Mouse (Mus musculus) liver, embryonic 14.5 days (tissue): ENCODE measurements at regions not wholly inside any gene's neighbourhood (a gene's known extent, or its start where the extent isn't known, plus 50 kb on each side); places are given as distances from the start of the nearest gene placed in this dataset.

Experiments
- ATAC-seq: fragments of 200-750 bp; cut with Nextera tagmentation; 2 replicates; pipeline ENCODE4 v1.8.0; 2017; ENCODE audit warnings: moderate number of reproducible peaks, mild to moderate bottlenecking, moderate library complexity; ENCODE audit not compliant: insufficient read depth
- DNase-seq, 3 experiments: peaks; one replicate each; pipeline ENCODE4 v3.0.0-alpha.2; 2012 to 2013; ENCODE audit warnings: low read depth in 3 of 3, low spot score in 3 of 3
- H3K27ac ChIP-seq: fragments of 300-500 bp; sonication (generic); 2 replicates; pipeline ENCODE4 v1.5.1; 2014; ENCODE audit warnings: moderate library complexity, mild to moderate bottlenecking, control low read depth, inconsistent platforms
- H3K27me3 ChIP-seq: fragments of 300-500 bp; sonication (generic); 2 replicates; pipeline ENCODE4 v1.6.1; 2014; ENCODE audit warnings: mild to moderate bottlenecking, low read length, moderate library complexity; ENCODE audit not compliant: control insufficient read depth, insufficient read depth
- H3K36me3 ChIP-seq: fragments of 300-500 bp; sonication (generic); replicated peaks from 2 replicates; pipeline ENCODE4 v1.6.1; 2014; ENCODE audit warnings: low read depth; ENCODE audit not compliant: control insufficient read depth, insufficient read depth
- H3K4me1 ChIP-seq, 2 experiments: fragments of 200-500 bp in 1 of 2; fragments of 300-500 bp in 1 of 2; sonication (generic) in 1 of 2; replicated peaks; 2 replicates each; pipeline ENCODE4 v1.6.1; 2012 to 2014; ENCODE audit warnings: antibody characterized with exemption in 1 of 2, inconsistent platforms in 1 of 2, low read length in 1 of 2; ENCODE audit not compliant: control insufficient read depth in 2 of 2, insufficient read depth in 2 of 2
- H3K4me2 ChIP-seq: fragments of 300-500 bp; sonication (generic); 2 replicates; pipeline ENCODE4 v1.6.1; 2014; ENCODE audit warnings: low read depth, mild to moderate bottlenecking, control low read depth, moderate library complexity
- H3K4me3 ChIP-seq, 2 experiments: fragments of 200-500 bp in 1 of 2; fragments of 300-500 bp in 1 of 2; sonication (generic) in 1 of 2; 2 replicates each; pipeline ENCODE4 v1.5.1; 2012 to 2014; ENCODE audit warnings: low read depth in 2 of 2, low read length in 2 of 2, mild to moderate bottlenecking in 2 of 2, control low read depth in 1 of 2, inconsistent platforms in 1 of 2, moderate library complexity in 1 of 2; ENCODE audit not compliant: insufficient read depth in 1 of 2
- H3K9ac ChIP-seq: fragments of 300-500 bp; sonication (generic); replicated peaks from 2 replicates; pipeline ENCODE4 v1.6.1; 2014; ENCODE audit warnings: mild to moderate bottlenecking, control low read depth, moderate library complexity
- H3K9me3 ChIP-seq: fragments of 300-500 bp; sonication (generic); 2 replicates; pipeline ENCODE4 v1.6.1; 2016; ENCODE audit warnings: low read length, mixed read lengths; ENCODE audit not compliant: control insufficient read depth
- CTCF ChIP-seq: IDR thresholded peaks from 2 replicates; pipeline ENCODE4 v1.5.1; 2016; ENCODE audit warnings: antibody characterized with exemption, low read depth, control low read depth
- EP300 ChIP-seq: IDR thresholded peaks from 2 replicates; pipeline ENCODE4 v1.6.1; 2016; ENCODE audit warnings: antibody characterized with exemption, low read depth
- WGBS: fragments of 180-500 bp; shearing (Covaris S2); extraction: QIAGEN DNeasy Blood & Tissue Kit; methylation state at CpG from one replicate; pipeline ENCODE4 v1.1.7; 2014; ENCODE audit not compliant: insufficient replicate concordance; 5-methylcytosine and 5-hydroxymethylcytosine counted together

DNA sequence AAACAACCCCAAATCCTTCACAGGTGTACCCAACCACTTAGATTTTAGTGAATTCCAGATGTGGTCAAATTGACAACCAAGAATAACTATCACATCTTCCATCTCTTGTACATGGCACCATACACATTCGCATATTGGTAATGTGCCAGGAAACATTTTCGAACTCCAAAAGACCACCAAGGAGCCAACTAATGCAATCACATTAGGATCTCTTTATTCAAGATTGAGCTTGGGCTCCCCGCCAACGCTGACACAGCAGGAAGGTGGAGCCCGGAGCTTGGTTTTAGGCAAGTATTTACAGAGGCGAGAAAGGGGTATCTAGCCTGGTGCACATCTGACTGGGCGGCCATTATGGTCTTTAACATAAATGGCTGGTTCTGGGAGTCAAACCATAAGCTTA lies 285.8 kb upstream of the Auts2 start:
- Histone ChIP-seq H3K27me3 (no peaks in the 10 kb centered on the region), H3K4me1 (no peaks in the 10 kb centered on the region), H3K9me3 (no peaks in the 10 kb centered on the region), H3K36me3 (no peaks in the 10 kb centered on the region), H3K27ac (no peak overlapping the region), H3K4me3 (no peak overlapping the region), H3K4me2 (no peak overlapping the region), H3K9ac (no peak overlapping the region)
- DNase-seq: no peak
- ATAC-seq: no peak
- no peak for TF ChIP-seq CTCF
- no peak for TF ChIP-seq EP300
- WGBS: 67% methylated on average over 7 of the region's 7 CpGs

GRCm38 (mm10) chr5:132827555-132828333 lies 284.6 kb upstream of the Auts2 start:
- Histone ChIP-seq H3K9ac (no peak overlapping the region), H3K4me3 (no peak overlapping the region), H3K4me1 (no peaks in the 10 kb centered on the region), H3K36me3 (no peaks in the 10 kb centered on the region), H3K9me3 (no peaks in the 10 kb centered on the region), H3K27ac (no peak overlapping the region), H3K4me2 (no peak overlapping the region), H3K27me3 (no peaks in the 10 kb centered on the region)
- 69% methylated on average over 10 of the region's 10 CpGs for WGBS
- ATAC-seq: no peak
- TF ChIP-seq EP300 (no peak), CTCF (no peak)
- no peak for DNase-seq

DNA sequence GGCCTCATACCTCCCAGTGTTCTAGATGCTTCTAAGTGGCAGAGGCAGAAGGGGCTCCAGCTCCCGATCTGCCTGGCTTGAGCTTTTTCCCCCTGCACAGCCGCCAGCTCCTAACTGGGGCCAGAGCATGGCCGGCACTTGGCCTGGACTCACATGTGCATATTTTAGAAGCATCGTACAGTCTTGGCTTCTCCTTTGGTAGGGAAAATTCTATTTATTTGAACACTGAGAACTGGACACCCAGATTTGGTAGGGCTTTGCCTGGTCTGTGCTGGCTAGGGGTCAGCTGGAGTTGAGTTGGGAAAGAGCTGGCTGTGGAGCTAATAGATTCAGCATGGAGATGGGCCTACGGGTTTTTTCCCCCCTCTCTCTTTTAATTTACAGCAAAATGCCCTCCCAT lies 282.9 kb upstream of the Auts2 start:
- 72% methylated on average over 5 of the region's 5 CpGs for WGBS
- ATAC-seq: no peak
- Histone ChIP-seq H3K4me2 (no peak overlapping the region), H3K4me1 (no peaks in the 10 kb centered on the region), H3K36me3 (no peaks in the 10 kb centered on the region), H3K27me3 (no peaks in the 10 kb centered on the region), H3K27ac (no peak overlapping the region), H3K4me3 (no peak overlapping the region), H3K9ac (no peak overlapping the region), H3K9me3 (no peaks in the 10 kb centered on the region)
- DNase-seq: no peak
- TF ChIP-seq EP300 (no peak), CTCF (no peak)

GRCm38 (mm10) chr5:132817665-132818064 lies 274.5 kb upstream of the Auts2 start:
- Histone ChIP-seq H3K4me3 (no peak overlapping the region), H3K27me3 (no peaks in the 10 kb centered on the region), H3K36me3 (no peaks in the 10 kb centered on the region), H3K9ac (no peak overlapping the region), H3K27ac (no peak overlapping the region), H3K4me2 (no peak overlapping the region), H3K4me1 (no peaks in the 10 kb centered on the region), H3K9me3 (no peaks in the 10 kb centered on the region)
- no peak for ATAC-seq
- DNase-seq: no peak
- WGBS: 65% methylated on average over 9 of the region's 9 CpGs
- no peak for TF ChIP-seq EP300
- no peak for TF ChIP-seq CTCF

GRCm38 (mm10) chr5:132809181-132809580 lies 266.0 kb upstream of the Auts2 start:
- WGBS: 59% methylated on average over 4 of the region's 4 CpGs
- TF ChIP-seq EP300: no peak
- ATAC-seq: no peak
- H3K4me3 ChIP-seq: no peak overlapping the region
- no peak for DNase-seq
- H3K9ac ChIP-seq: no peak overlapping the region
- no peak overlapping the region for H3K4me2 ChIP-seq
- no peaks in the 10 kb centered on the region for H3K27me3 ChIP-seq
- no peaks in the 10 kb centered on the region for H3K9me3 ChIP-seq
- no peaks in the 10 kb centered on the region for H3K4me1 ChIP-seq
- H3K27ac ChIP-seq: no peak overlapping the region
- no peaks in the 10 kb centered on the region for H3K36me3 ChIP-seq
